Mouse (Mus musculus) layer of hippocampus, adult 18-20 months (tissue): ENCODE results near the gene Hhat. TPM values are rescaled to one million over a fixed set of nuclear protein-coding genes. Genes with fewer than 3 reads are reported as not detected.

Source experiments
- DNase-seq, 2 experiments: peaks; one replicate each; pipeline ENCODE4 v3.0.0; 2022; ENCODE audit warnings: low spot score in 2 of 2
- total RNA-seq, 2 experiments: library from RNA; stranded (reverse); gene quantifications; 2 replicates each; pipeline ENCODE4 v1.2.3; 2021

Hhat gene
- total RNA-seq, 2 experiments from 2014 or later, result 1.7 TPM

DNA sequence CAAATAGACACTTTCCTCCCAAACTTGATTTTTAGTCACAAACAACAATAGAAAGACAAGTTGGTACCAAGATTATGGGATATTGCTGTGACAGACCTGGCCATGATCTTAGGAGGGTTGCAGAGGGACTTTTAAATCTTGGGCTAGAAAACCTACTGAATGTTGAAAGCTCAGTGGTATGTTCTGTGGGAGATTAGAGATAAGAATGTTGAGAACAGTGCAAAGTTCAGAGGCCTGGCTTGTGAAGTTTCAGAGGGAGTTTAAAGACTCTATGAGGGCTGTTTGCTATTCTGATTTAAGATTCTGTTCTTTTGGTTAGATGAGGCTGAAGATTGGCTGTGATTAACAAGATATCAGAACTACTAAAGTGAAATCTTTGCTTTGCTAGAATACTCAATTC is 206.3 kb downstream of the Hhat start:
- no peak for DNase-seq

- DNase-seq, result no peak
These were observed 211.7 kb downstream of the Hhat start for GRCm38 (mm10) chr1:192559341-192559740.

DNA sequence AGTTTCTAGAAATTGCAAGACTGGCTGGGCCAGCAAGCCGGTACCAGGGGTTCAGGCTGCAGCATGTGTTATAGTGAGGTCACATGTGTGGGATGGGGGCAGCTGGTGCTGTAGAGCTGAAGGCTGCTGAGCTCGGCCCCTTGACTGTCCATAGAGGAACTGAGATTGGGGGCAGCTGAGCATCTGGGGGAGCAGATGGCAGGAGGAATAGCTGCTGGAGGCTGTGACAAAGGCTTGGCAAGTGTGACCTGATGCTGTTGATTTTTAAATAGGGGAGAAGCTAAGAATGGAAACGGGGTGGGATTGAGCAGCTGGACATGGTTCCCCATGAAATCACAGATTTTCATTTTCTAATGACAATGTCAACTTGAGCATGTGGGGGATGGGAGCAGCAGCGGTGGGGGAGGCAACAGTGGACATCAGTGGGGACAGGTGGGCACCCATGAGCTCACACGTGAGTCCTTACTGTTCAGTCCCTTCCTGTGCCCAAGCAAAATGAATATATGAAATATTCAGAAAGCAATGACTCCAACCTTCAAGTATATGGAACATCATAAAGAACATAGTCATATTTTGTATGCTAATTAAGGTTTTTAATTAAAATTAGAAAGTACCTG is 212.9 kb downstream of the Hhat start:
- peak; percentile 10 to 38 for DNase-seq

DNA sequence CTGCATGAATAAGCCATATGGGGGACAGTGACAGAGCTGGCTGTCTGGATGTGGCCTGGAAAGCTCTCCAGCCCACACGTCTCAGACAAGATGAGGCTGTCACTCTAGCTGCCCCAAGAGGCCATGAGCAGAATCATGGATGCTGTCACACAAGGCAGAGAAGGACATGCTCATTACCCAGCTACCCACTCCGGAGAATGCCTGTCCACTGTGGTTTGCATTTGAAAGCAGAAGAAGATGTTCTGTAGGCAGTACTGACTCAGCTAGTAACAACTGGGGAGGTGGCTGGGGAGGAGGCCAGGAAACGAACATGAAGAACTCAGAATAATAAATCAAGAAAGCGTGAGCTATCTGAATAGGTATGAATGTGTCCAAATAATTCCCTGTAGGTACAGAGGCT is 215.5 kb downstream of the Hhat start:
- DNase-seq, result peak in 1 of 2 experiments; percentile 19

DNA sequence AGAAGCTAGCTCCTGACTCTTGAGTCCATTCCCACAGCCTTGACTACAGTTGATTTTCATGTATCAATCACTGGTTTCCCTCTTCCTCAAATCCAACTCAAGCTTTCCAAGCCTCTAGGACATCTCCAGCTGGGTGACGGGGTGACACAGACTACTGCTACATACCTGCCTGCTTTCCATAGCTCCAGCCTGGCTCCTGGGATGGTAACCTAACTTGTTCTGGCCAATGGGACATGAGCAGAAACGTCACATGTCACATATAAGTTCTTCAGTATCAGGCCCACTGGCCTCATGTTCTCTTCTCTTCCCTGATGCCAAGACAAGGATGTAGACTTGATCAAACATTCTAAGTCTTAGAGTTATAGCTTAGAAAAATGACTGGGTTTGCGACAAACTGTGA is 220.5 kb downstream of the Hhat start:
- no peak for DNase-seq

GRCm38 (mm10) chr1:192546843-192547242 is 224.2 kb downstream of the Hhat start:
- DNase-seq, result no peak

- no peak for DNase-seq
These were observed 226.1 kb downstream of the Hhat start for GRCm38 (mm10) chr1:192544901-192545300.

DNA sequence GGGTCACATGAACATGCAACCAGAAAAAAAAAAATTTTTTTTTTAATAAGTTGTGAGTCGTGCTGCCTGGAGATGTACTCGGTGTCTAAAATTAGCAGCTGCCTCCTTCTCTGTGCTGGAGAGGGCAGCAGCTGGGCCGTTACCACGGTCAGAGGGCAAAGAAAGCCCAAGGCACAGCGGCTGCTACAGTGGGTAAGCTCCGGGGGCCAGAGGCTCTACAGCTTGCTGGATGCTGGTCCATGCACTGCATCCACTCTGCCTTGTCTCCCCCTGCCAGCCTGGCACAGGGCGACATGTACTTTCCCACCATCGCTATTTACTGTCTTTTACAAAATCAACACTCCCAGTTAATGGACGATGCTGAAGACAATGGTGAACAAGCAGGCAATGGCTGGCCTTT is 226.9 kb downstream of the Hhat start:
- DNase-seq, result no peak

GRCm38 (mm10) chr1:192543686-192544085 is 227.3 kb downstream of the Hhat start:
- no peak for DNase-seq

DNA sequence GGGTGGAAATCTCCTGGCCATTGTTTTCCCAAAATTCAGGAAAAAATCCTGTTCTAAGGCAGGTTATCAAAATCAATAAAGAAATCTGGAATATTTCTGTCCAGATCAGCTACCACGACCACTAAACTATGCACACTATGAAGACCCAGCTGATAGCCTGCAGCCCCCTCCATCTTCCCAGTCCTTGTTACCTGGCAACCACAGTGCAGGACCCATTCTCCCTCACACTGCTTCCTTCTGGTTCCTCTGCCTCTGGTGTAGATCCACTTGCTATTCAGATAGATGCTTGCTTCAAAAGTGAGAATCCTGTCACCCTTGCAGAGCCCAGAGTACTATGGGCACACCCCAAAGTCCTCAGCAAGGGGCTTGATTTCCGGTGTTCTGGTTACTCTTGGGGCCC is 228.9 kb downstream of the Hhat start:
- no peak for DNase-seq

- DNase-seq, result no peak
These were observed 233.9 kb downstream of the Hhat start for GRCm38 (mm10) chr1:192537169-192537568.

DNA sequence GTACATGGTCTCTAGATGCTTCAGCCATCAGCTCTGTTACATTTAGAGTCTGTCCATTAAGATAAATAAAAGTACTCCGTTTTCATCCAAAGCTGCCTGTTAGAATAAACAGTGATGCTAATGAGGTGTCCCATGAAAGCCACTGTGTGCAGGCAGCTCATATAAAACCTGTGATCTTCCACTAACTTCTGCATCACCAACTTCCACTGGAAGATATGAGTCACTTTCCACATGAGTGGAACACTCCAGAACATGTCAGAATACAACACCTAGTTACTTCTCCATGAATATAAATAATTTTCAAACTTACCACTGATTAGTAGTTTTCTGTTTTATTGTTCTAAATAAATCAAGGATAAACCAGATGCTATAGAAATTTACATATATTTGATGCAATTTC is 234.6 kb downstream of the Hhat start:
- DNase-seq, result no peak

GRCm38 (mm10) chr1:192533016-192533415 is 238.0 kb downstream of the Hhat start:
- DNase-seq, result no peak

DNA sequence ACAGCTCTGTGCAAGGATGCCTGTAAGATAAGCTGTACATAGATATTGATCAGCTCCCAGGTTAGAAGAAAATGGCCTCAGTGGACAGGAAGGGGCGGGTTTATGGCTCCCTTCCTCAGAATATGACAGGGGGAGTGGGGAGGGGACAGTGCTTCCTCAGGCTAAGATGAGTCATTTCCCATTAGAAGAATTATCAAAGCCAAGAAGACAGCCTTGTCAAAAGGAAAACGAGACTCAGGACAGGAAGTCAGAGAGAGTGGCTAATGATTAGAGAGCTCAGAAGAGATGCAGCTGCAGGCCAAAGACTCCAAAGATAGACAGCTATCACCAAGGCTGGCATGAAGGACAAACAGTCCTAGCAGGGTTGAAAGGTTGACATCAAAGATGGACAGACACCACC is 238.8 kb downstream of the Hhat start:
- DNase-seq, result no peak

GRCm38 (mm10) chr1:192531490-192532146 is 239.4 kb downstream of the Hhat start:
- DNase-seq, result no peak

- DNase-seq, result peak in 1 of 2 experiments; percentile 24
These were observed 245.2 kb downstream of the Hhat start for GRCm38 (mm10) chr1:192525711-192526350.

GRCm38 (mm10) chr1:192522376-192523178 is 248.4 kb downstream of the Hhat start:
- DNase-seq, result no peak

GRCm38 (mm10) chr1:192520836-192521435 is 250.1 kb downstream of the Hhat start:
- no peak for DNase-seq

DNA sequence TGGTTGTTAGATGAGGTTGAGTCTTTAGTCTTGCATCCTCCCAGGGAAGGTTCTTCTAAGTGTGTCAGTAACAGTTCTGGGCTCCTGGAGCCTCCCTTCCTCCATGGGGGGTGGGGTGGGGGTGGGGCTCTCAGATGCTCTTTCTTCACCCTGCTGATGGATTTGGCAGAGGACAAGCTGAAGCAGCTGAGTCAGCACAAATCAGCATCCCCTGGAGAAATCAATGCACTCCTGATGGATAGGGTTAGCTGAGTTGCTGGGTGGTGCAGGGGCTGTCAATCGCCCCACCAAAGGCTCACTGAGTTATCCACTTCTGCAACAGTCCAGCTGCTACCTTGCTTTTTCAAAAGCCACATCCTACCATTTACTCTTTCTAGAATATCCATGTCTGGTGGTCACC is 251.3 kb downstream of the Hhat start:
- DNase-seq, result no peak

GRCm38 (mm10) chr1:192515373-192515772 is 255.7 kb downstream of the Hhat start:
- no peak for DNase-seq

DNA sequence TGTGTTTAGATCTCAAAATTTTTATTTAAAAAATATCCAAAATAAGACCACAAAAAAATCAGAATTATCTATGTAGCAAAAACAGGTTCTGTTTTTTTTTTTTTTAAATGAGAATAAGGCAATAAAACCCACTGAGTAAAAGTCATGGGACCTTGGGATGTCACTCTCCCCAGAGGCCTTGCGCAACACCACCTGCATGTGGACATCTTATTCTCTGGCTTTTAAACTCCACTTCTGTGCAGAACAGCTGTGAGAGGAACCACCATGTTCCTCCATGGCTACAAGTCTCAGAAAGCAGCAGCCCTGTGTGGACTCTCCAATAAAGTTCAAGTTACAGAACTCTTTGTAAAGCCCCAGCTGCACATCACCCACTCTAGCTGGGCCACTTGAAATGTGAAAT is 258.2 kb downstream of the Hhat start:
- DNase-seq, result no peak
